Mouse (Mus musculus) neural tube, embryonic 13.5 days (tissue): ENCODE results near the gene Far1. TPM values are rescaled to one million over a fixed set of nuclear protein-coding genes. Genes with fewer than 3 reads are reported as not detected.

Source experiments
- ATAC-seq: fragments of 200-750 bp; cut with Nextera tagmentation; 2 replicates; pipeline ENCODE4 v1.8.0; 2017; ENCODE audit warnings: low read depth, mild to moderate bottlenecking, moderate TSS enrichment, moderate library complexity
- H3K27ac ChIP-seq: fragments of 300-500 bp; sonication (generic); replicated peaks from 2 replicates; pipeline ENCODE4 v1.5.1; 2015; ENCODE audit warnings: moderate library complexity, mild to moderate bottlenecking, inconsistent platforms
- H3K27me3 ChIP-seq: fragments of 300-500 bp; sonication (generic); 2 replicates; pipeline ENCODE4 v1.6.1; 2015; ENCODE audit warnings: mild to moderate bottlenecking, inconsistent platforms
- H3K36me3 ChIP-seq: fragments of 300-500 bp; sonication (generic); 2 replicates; pipeline ENCODE4 v1.6.1; 2015; ENCODE audit warnings: mild to moderate bottlenecking, inconsistent platforms
- H3K4me1 ChIP-seq: fragments of 300-500 bp; sonication (generic); replicated peaks from 2 replicates; pipeline ENCODE4 v1.6.1; 2015; ENCODE audit warnings: inconsistent platforms
- H3K4me2 ChIP-seq: fragments of 300-500 bp; sonication (generic); 2 replicates; pipeline ENCODE4 v1.6.1; 2015; ENCODE audit warnings: inconsistent platforms, mild to moderate bottlenecking, moderate library complexity
- H3K4me3 ChIP-seq: fragments of 300-500 bp; sonication (generic); 2 replicates; pipeline ENCODE4 v1.5.1; 2015; ENCODE audit warnings: mild to moderate bottlenecking, inconsistent platforms
- H3K9ac ChIP-seq: fragments of 300-500 bp; sonication (generic); 2 replicates; pipeline ENCODE4 v1.6.1; 2015; ENCODE audit warnings: moderate library complexity, mild to moderate bottlenecking, inconsistent platforms
- H3K9me3 ChIP-seq: fragments of 300-500 bp; sonication (generic); 2 replicates; pipeline ENCODE4 v1.6.1; 2016; ENCODE audit warnings: inconsistent platforms
- WGBS: fragments of 180-500 bp; shearing (Covaris S2); methylation state at CpG from one replicate; pipeline ENCODE4 v1.1.7; 2015; 5-methylcytosine and 5-hydroxymethylcytosine counted together
- polyA plus RNA-seq: library from polyadenylated mRNA; unstranded; fragments of >200 nt; fragmentation: Nextera tagmentation; extraction: Ambion mirVana; gene quantifications from 2 replicates; pipeline ENCODE4 v1.2.1, GENCODE M21; 2015

The Far1 gene
- polyA plus RNA-seq, 1 experiment from 2014 or later: 74.2 TPM

DNA sequence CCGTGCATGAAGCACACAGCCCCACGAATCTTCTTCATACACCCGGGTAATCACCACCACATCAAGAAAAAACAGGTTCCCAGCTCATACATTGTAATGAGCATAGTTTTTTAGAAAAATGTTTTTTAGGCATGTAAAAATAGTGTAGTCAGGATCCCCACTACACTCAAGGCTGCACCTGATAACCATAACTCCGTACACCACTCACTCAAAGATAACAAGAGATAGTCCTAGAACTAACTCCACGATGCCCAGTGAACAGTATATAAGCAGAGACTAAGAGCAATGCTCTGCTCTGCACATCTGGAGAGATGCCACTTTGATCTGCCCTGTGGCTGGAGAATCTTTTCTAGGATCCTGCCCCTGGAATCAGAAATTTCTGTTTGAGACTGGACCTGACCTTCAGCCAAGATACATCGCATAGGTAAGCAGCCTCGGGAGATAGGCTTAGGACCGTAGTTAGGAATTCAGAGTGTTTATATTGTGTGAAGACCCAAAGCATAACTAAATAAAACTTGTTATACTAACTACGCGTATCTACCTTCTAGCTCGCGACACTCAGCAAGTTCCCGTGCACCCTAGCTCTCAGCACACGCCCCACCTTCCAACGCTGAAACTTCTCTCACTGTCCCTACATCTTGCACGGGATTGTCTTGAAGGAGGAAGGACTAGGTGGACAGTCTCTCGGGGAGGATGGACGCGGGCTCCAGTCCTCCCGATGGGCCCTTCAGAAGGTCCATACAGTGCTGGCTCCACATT lies 928 bp upstream of the Far1 start:
- Histone ChIP-seq H3K9me3 (no peaks in the 10 kb centered on the region), H3K27ac (peak overlapping the region; percentile 75)

DNA sequence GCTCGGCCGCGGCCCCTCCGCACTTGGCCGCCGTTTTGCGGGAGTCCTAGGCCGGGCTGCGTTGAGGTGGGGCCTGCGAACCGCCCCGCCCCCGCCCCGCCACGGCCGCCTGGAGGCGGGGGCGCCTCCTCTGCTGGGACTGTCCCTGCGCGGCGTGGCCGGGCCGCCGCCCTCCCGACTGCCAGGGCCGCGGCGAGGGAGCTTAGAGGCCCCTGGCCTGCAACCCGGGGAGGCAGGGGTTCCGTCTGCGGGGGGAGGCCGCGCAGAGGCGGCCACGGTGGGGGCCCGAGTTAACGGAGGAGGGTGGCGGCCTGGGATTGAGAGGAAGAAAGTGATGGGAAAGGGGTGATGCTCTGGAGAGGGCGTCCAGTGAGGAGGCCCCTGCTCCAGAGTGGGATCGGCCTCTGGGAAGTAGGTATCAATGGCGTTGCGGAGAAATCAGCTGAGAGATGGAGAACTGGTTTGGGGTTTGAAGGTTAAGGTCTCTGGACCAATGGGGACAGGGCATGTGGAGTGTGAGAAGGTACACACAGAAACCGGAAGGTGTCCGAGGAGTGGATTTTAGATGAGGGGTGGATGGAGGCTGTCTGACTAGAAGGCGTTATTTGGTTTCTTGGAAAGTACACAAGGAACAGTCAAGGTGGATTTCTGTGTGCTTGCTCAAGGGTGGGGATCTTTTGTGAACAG lies 472 bp downstream of the Far1 start:
- 0% methylated on average over 45 of the region's 45 CpGs for WGBS
- peaks cover 4% of the 10 kb centered on the region; the same call in 1 of the 2 replicates for H3K27me3 ChIP-seq
- ATAC-seq: peak; percentile 81
- H3K4me2 ChIP-seq: peak overlapping the region; percentile 78
- H3K9me3 ChIP-seq: no peaks in the 10 kb centered on the region
- H3K36me3 ChIP-seq: no peaks in the 10 kb centered on the region
- H3K4me1 ChIP-seq: peaks cover 29% of the 10 kb centered on the region
- peak overlapping the region; percentile 99 for H3K9ac ChIP-seq
- peak overlapping the region; percentile 99 for H3K4me3 ChIP-seq
- peak overlapping the region; percentile 97 for H3K27ac ChIP-seq

More for the DNA sequence above, 928 bp upstream of the Far1 start:
- ATAC-seq: no peak
- Histone ChIP-seq H3K4me1 (peaks cover 29% of the 10 kb centered on the region), H3K4me2 (peak overlapping the region; percentile 79), H3K36me3 (no peaks in the 10 kb centered on the region), H3K27me3 (peaks cover 4% of the 10 kb centered on the region; the same call in 1 of the 2 replicates), H3K4me3 (peak overlapping the region; percentile 99), H3K9ac (peak overlapping the region; percentile 73)
- WGBS: 18% methylated on average over 20 of the region's 20 CpGs

DNA sequence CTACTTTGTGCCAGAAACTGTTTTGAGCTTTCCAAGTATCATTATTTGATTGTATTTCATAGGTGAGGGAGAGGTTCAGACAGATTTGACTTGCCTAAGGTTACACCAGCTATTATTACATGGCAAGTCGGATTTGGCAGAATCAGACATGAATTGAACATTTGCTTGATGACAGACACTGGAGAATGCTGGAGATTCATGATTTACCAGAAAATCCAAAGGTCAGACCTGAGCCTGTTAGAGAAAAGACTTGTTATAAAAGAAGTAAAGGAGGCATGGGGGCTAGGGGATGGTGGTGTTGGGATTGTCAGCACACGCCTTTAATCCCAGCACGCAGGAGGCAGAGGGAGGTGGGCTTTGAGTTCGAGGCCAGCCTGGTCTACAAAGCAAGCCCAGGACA lies 2.2 kb downstream of the Far1 start:
- no peak overlapping the region for H3K4me2 ChIP-seq
- WGBS: 78% methylated on average over 4 of the region's 4 CpGs
- ATAC-seq: no peak

DNA sequence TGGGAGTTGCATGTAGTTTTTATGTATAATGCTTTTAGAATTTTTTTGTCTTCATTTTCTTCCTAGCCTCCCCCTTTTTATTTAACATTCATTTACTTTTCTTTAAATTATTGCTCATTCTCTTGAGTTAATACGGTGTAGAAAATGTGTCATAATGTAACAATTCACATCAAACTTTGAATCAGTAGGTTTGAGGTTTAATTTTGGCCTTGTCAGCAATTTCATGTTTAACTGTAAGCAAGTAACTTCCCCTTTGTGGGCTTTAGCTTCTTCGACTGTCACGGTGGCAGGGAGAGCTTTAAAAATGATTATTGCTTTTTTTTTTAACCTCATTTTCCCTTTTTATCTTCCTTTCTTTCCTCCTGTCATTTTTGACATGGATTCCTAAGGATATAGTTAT lies 4.8 kb downstream of the Far1 start:
- Histone ChIP-seq H3K9ac (no peak overlapping the region), H3K27ac (no peak overlapping the region), H3K4me2 (no peak overlapping the region), H3K9me3 (no peaks in the 10 kb centered on the region), H3K4me1 (peaks cover 22% of the 10 kb centered on the region), H3K4me3 (no peak overlapping the region), H3K27me3 (no peaks in the 10 kb centered on the region), H3K36me3 (no peaks in the 10 kb centered on the region)
- ATAC-seq: no peak
- WGBS: 72% methylated on average over 3 of the region's 3 CpGs

More for the DNA sequence above, 2.2 kb downstream of the Far1 start:
- Histone ChIP-seq H3K27ac (no peak overlapping the region), H3K9me3 (no peaks in the 10 kb centered on the region), H3K4me1 (peaks cover 29% of the 10 kb centered on the region), H3K9ac (no peak overlapping the region), H3K27me3 (peaks cover 4% of the 10 kb centered on the region; the same call in 1 of the 2 replicates), H3K36me3 (no peaks in the 10 kb centered on the region), H3K4me3 (no peak overlapping the region)

DNA sequence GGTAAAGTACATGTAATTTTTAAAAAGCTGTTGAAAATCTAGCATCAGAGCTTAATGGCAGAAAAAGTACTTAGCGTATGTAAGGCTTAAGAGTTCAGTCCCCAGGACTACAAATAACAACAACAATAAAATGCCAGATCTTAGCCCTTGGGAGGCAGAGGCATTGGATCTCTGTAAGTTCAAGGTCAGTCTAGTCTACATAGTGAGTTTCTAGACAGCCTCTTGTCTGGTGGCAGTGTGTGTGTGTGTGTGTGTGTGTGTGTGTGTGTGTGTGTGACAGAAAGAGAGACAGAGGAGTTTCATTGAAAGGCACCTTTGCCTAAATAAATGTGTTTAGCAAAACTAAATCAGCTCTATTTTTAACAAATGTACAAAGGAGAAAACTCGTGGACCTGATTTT lies 5.3 kb downstream of the Far1 start:
- H3K27ac ChIP-seq: no peak overlapping the region
- 89% methylated on average over 2 of the region's 2 CpGs for WGBS
- H3K36me3 ChIP-seq: no peaks in the 10 kb centered on the region
- H3K4me2 ChIP-seq: no peak overlapping the region
- H3K27me3 ChIP-seq: no peaks in the 10 kb centered on the region
- H3K4me1 ChIP-seq: peaks cover 22% of the 10 kb centered on the region
- H3K9me3 ChIP-seq: no peaks in the 10 kb centered on the region
- no peak for ATAC-seq
- no peak overlapping the region for H3K4me3 ChIP-seq
- no peak overlapping the region for H3K9ac ChIP-seq

DNA sequence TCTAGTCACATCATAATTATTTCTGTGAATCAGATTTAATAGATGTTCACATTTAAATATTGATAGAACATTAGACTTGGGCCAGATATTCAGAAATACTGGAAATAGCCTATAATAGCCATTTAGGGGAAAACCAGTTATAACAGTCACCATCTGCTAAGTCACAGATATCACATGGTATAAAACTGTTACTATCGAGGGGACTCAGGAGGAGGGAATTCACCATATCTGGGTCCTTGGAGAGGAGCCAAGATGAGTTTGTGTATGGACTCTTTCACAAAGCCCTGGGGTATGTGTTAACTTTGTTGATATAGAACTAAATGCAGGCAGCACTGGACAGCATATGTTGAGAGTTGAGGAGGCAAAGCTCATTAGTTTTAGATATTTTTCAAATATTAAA lies 29.5 kb downstream of the Far1 start:
- Histone ChIP-seq H3K27me3 (no peaks in the 10 kb centered on the region), H3K9ac (no peak overlapping the region), H3K36me3 (peaks cover 31% of the 10 kb centered on the region), H3K27ac (no peak overlapping the region), H3K9me3 (no peaks in the 10 kb centered on the region), H3K4me2 (no peak overlapping the region), H3K4me1 (no peaks in the 10 kb centered on the region), H3K4me3 (no peak overlapping the region)
- ATAC-seq: no peak
- WGBS: 48% methylated on average over 1 of the region's 1 CpGs

DNA sequence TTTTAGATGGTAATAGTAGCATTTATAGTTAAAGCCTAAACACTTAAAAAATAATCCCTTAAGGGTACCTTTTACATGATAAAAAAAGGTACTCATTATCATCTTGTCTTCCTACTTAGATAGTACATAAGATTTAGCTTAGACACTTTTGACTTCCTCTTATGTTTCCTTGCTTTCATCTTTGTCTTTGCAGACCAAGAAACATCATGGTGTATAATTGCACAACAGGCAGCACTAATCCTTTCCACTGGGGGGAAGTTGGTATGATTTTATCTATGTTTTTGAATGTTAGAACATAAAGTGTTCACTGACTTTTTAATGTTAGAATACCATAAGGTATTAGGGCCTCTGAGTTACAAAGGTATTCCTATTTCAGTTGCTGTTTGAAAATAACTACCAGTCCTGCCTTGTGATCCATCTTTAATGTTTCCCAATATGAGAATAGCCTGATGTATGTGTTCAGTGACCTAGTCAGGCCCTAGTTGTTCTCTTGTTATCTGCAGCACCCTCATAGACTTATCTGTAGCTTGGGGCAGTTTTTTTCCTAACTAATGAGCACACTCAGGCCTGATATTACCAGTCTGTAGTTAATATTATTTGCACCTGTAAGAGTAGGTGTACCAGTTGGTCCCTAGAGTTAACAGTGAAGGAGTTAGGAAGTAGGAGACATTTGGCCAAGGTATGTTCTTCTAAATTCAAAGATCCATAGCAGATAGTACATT lies 38.3 kb downstream of the Far1 start:
- Histone ChIP-seq H3K36me3 (peaks cover 42% of the 10 kb centered on the region), H3K27ac (no peak overlapping the region), H3K4me3 (no peak overlapping the region), H3K4me2 (no peak overlapping the region), H3K9me3 (no peaks in the 10 kb centered on the region), H3K27me3 (no peaks in the 10 kb centered on the region), H3K9ac (no peak overlapping the region), H3K4me1 (no peaks in the 10 kb centered on the region)
- no peak for ATAC-seq

DNA sequence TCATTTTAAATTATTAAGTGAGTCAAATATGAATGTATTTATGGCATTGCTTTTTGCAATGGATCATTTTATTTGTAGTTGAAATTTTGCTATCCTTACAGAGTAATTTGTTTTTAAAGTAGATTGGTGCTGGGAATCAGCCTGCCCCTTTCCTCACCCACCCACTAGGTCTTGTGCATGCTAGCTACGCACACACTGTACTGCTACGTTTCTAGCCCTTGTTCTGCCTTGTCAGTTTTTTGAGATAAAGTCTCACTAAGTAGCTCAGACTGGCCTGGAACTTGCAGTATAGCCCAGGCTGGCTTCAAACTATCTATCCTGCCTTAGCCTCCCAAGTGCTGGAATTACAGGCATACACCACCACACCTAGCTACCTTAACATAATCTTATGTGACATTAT lies 38.9 kb downstream of the Far1 start:
- 86% methylated on average over 2 of the region's 2 CpGs for WGBS
- H3K4me2 ChIP-seq: no peak overlapping the region
- ATAC-seq: no peak
- H3K9ac ChIP-seq: no peak overlapping the region
- H3K4me1 ChIP-seq: no peaks in the 10 kb centered on the region
- no peak overlapping the region for H3K4me3 ChIP-seq
- H3K27ac ChIP-seq: no peak overlapping the region
- peaks cover 38% of the 10 kb centered on the region for H3K36me3 ChIP-seq
- H3K27me3 ChIP-seq: no peaks in the 10 kb centered on the region
- H3K9me3 ChIP-seq: no peaks in the 10 kb centered on the region

DNA sequence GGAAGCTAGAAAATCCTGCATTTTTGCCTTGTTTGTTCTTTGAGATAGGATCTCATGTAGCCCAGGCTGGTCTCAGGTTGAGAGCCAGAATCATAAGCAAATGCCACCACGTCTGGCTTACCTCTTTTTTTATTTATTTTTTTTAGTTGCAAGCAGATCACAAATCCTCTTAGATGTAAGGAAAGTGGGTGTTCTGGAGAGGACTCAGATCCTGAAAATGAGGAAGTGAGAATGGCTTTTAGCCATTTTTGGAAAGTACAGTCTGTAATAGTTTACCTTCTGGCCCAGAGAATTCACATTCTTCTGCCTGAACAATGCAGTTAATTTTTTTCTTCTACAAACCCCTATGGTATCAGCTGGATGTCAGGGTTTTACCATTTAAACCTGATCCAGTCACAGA lies 42.5 kb downstream of the Far1 start:
- Histone ChIP-seq H3K4me3 (no peak overlapping the region), H3K9ac (no peak overlapping the region), H3K36me3 (peaks cover 29% of the 10 kb centered on the region), H3K9me3 (no peaks in the 10 kb centered on the region), H3K4me2 (no peak overlapping the region), H3K27ac (no peak overlapping the region), H3K27me3 (no peaks in the 10 kb centered on the region), H3K4me1 (no peaks in the 10 kb centered on the region)
- ATAC-seq: no peak
- 88% methylated on average over 1 of the region's 1 CpGs for WGBS

DNA sequence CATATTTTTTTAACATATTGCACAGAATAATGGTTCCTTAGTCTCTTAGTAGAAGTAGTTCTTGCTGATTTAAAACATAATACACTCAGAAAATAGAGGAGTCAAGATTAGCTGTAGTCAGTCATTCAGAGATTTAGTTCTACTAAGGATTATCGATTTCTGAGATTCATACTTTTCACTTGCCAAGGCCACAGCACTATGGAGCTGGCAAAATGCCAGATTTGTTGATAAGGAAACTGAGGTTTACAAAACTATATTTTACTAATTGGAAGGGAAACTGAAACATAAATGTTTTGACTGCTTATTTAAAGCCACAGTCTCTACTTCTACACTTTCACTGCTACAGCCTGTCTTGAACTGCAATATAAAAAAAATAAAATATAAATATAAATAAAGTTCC lies 53.3 kb downstream of the Far1 start:
- Histone ChIP-seq H3K4me2 (no peak overlapping the region), H3K9ac (no peak overlapping the region), H3K27ac (no peak overlapping the region), H3K4me1 (no peaks in the 10 kb centered on the region), H3K36me3 (peaks cover 10% of the 10 kb centered on the region), H3K27me3 (no peaks in the 10 kb centered on the region), H3K4me3 (no peak overlapping the region), H3K9me3 (no peaks in the 10 kb centered on the region)
- WGBS: 98% methylated on average over 1 of the region's 1 CpGs
- no peak for ATAC-seq

DNA sequence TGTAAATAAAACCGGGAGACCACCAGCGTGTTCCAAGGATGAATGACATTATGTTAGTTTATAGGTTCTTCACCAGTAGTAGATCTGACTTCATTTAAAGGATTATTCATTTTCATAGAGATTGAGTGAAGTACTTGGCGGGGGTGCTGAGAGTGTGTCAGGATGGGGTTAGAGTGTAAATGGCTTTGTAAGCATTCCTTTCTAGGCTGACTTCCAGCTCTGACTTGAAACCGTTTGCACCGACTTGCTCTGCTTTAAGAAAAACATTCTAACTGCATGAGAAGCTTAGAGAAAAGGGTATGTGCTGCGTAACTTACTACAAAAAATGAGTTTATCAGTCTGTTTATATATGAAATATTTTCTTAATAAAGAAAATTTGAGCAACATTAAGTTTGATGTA lies 57.5 kb downstream of the Far1 start:
- Histone ChIP-seq H3K9me3 (no peaks in the 10 kb centered on the region), H3K4me3 (no peak overlapping the region)
- WGBS: 82% methylated on average over 6 of the region's 6 CpGs

DNA sequence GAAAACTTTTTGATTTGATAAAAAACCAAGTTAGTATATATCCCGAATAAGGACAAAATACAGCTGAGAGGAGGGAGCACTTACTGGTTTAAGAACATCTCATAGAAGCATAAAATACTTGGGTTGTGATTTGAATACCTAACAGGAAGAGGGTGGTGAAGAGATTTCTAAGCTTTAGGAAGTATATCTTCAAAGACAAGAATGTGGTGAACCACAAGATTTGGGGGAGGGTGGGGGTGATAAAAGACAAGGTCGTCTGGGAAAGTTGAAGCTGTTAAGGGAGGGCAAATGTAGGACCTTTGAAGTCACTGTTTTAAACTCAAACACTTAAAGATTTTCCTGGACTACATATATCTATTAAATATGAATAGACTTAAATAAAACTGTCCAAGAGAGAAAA lies 59.1 kb downstream of the Far1 start:
- no peak overlapping the region for H3K27ac ChIP-seq
- H3K9me3 ChIP-seq: no peaks in the 10 kb centered on the region
- H3K4me1 ChIP-seq: no peaks in the 10 kb centered on the region
- no peak for ATAC-seq
- 0 out of 2 replicates have a peak, but pooled peaks cover 7% of the 10 kb centered on the region for H3K36me3 ChIP-seq
- no peak overlapping the region for H3K9ac ChIP-seq
- no peaks in the 10 kb centered on the region for H3K27me3 ChIP-seq
- 73% methylated on average over 2 of the region's 2 CpGs for WGBS
- H3K4me2 ChIP-seq: no peak overlapping the region
- H3K4me3 ChIP-seq: no peak overlapping the region

More for the DNA sequence above, 57.5 kb downstream of the Far1 start:
- Histone ChIP-seq H3K4me1 (no peaks in the 10 kb centered on the region), H3K9ac (no peak overlapping the region), H3K36me3 (peaks cover 7% of the 10 kb centered on the region; the same call in 1 of the 2 replicates), H3K27me3 (no peaks in the 10 kb centered on the region), H3K4me2 (no peak overlapping the region), H3K27ac (no peak overlapping the region)
- no peak for ATAC-seq
